Mouse (Mus musculus) megakaryocyte-erythroid progenitor cell, adult 5-6 weeks (primary cell): ENCODE data around the gene Tfg. TPM values are rescaled to one million over a fixed set of nuclear protein-coding genes. Genes with fewer than 3 reads are reported as not detected.
A peak's percentile ranks its signal among the peaks of the same experiment; 100 is the strongest.

Experiments
- ATAC-seq: replicated peaks from 2 replicates; pipeline ENCODE4 v1.8.0; 2016; ENCODE audit warnings: mild to moderate bottlenecking, inconsistent platforms; ENCODE audit not compliant: severe bottlenecking, poor library complexity, low FRiP score, low TSS enrichment
- total RNA-seq, 2 experiments: library from RNA; stranded (forward) in 1 of 2; stranded (reverse) in 1 of 2; fragments of 200-1000, 215-1000 nt in 1 of 2; fragments of >200 nt in 1 of 2; fragmentation: Nextera tagmentation in 1 of 2; gene quantifications; 2 replicates each; pipeline ENCODE4 v1.2.3; 2014 to 2017

The Tfg gene
- 110 and 124 TPM in 2 replicates for total RNA-seq (2014; fragmentation: Nextera tagmentation)
- total RNA-seq (2017), result 69.1 and 143 TPM in 2 replicates

DNA sequence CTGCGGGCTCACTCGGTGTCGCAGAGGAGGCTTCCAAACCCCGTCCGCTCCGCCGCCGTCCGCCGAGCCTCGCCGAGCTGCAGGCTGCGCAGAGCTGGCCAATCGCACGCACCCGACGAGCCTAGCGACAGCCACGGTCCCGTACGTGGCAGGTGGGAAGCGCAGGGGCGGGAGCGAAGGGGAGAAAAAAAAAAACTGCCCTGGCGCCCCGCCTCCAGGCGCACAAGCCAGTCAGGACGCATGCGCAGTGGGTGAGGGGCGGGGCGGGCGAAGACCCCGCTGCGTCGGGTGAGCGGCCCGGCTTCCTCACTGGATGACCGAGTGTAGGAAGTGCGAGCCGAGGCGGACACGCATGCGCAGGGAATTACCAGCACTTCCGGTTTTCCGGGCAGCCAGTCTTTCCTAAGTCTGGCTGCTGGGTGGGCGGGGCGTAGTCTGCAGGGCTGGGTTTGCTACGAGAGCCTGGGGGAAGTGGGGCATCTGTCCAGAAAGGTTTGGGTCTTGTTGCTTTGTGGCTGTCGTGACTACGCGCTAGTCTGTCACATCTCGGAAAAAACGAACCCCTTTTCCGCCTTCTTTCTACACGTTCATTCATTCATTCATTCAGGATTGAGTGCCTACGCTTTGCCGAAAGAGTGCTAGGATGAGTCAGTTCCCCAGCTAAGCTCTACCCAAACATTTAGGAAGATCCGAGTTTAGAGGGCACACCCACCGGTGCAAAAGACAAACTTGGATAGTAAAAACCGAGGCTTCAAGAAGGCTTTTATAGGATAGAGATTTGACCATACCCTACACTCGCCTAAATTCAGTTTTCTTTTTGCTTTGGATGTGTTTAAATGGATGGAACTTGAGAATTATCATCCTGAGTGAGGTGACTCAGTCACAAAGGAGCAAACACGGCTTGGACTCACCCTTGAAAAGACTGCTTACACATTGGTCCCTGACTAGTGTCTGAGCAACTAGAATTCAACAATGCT, at the start of gene Tfg:
TSS of gene Tfg (minus strand) at position 227 of the 977 bp plus-strand sequence.
- ATAC-seq, result peak; percentile 87

DNA sequence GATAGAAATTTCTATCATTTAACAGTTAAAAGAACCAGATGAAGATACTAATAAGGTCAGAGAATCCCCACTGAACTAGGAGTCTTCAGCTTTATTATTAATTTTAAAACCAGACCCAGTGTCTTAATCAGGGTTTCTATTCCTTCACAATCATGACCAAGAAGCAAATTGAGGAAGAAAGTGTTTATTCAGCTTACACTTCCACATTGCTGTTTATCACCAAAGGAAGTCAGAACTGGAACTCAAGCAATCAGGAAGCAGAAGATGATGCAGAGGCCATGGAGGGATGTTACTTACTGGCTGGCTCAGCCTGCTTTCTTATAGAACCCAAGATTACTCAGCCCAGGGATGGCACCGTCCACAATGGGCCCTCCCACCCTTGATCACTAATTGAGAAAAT, 11.8 kb upstream of the Tfg start:
- no peak for ATAC-seq

DNA sequence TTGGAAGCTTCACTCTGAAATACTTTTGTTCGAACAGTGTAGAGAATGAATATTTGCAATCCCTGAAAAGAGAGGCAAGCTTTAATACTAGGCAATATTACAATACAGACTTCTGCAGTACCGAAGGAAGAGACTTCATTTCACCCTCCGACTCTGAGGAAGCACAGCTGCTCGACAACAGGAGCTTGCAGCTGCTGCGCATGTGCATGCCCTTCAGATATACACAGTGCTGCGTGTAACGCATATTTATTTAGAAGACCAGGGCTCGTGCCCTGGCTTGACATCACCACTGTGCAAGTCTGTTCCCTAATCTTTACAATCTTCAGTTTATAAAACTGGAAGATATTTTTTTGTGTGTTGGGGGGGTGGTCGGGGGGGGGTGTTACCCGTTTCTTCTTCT, 7.7 kb upstream of the Tfg start:
- ATAC-seq, result no peak

DNA sequence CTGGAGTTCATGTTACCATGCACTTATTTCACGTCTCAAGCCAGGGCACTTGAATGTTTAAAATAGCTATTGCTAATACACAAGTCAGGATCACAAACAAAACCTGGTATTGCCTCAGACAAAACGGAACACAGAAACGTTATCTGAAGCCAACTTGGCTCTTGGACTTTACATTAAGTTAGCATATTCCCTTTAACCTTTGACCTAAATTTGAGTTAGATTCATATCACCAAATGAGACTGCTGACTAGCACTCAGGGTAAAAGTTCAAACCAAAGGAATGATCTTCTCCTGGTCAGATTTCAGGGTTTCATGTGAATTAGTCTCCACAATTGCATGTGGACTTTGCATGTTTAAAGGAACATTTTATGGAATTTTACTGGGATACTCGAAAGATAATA, 5.1 kb upstream of the Tfg start:
- ATAC-seq, result no peak

DNA sequence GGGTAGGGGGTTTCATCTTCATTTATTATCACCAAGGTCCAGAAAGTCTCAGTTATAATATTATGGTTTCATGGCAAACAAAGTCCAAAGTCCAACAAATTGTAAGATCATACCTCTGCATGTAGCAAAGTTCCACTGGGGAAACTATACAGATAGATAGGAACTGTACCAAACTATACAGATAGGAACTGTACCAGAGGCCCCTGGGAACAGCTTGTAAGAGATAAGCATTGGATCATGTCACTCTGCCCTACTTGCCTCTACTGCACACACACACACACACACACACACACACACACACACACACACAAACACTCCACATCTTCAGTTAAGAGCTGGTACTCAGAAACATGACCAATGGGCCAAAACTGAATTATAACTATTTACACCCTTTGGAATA, 1.8 kb upstream of the Tfg start:
- ATAC-seq, result peak; percentile 40

DNA sequence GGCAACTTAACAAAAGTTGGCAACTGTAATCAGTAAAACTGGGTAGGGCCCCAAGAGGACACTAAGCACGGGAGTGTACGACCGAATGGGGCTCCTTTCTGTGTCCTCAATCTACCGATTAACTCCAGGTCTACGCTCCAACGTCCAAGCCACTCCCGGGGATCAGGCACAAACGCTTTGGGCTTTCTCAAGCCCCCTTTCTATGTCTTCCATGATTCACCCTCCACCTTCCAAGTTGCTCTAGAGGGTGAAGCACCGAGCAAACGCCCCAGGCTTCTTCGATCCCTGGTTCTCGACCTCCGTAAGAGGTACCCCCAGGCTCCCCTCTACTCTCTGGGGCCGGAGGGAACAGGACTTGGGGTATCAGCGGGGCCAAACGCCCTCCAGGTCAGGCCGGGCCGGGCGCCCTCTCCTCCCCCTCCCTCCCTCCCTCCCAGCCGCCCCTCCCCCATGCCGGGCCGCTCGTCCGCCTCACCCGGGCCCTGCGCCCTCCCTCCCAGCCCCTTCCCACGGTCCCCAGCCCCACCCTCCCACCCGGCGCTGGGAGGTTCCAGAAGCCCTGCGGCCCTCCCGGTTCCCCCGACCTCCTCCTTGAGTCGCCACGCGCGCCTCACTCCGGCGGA, 582 bp downstream of the Tfg start:
- ATAC-seq, result peak; percentile 40

DNA sequence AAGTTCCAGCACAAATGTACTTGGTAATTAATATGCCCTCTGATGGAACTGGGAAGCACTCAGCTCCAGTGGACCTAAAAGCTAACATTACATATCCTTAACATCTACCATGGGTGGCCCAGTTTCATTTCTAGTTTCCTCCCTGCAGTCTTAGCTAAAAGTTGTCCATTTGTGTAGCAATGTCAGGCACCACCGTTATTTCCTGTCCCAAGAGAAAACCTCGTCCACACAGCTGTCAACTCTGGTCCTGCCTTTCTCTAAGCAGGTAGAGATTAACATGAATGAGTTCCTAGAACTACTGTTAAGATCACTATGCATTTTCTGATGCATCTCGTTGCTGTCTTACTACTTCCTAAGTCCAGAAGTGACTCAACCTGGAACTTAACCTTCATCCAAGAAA, 1.6 kb downstream of the Tfg start:
- no peak for ATAC-seq

DNA sequence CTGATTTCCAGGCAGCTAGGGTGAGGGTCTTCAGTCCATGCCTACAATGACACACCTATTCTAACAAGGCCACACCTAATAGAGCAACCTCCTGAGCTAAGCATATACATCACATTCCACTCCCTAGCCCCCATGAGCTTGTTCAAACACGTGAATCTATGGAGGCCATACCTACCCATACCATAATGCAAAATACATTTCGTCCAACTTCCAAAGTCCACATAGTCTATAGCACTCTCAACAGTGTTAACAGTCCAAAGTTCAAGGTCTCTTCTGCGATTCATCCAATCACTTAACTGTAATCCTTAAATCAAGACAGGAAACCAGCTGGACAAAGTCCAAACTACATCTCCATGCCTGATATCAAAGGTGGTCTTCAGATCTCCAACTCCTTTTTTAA, 7.2 kb downstream of the Tfg start:
- no peak for ATAC-seq

DNA sequence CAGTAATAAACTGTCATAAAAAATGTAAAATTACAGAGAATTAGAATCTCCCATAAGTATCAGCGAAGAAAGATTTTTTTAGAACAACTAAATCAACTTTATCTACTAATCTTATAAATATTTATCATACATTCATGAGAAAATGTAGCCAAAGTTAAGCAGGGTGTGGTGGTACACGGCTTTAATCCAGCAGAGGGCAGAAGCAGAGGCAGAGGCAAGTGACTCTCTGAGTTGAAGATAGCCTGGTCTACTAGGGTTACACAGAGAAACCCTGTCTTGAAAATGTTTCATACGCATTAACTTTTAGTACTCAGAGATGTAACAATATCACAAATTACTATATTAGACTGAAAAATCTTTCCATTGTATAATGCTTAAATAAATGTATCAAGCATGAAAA, 11.5 kb downstream of the Tfg start:
- peak; percentile 84 for ATAC-seq

DNA sequence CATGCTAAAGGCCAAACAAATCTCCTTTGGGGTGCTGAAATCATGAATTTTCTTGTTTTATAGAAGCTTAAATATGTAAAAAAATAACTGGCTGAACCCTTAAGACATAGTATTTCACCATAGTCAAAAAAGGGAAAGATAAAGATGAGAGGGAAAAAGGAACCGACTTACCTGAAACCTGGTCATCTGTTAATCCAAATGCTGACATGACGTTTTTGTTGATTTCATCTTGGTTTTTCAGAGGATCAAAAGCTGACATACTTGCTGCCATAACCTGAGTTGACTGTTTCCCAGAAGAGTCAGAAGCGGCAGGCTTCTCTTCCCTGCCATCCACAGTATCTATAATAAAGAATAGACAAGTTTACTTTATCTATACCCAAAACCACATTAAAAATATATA, 16.4 kb downstream of the Tfg start:
- ATAC-seq, result no peak

DNA sequence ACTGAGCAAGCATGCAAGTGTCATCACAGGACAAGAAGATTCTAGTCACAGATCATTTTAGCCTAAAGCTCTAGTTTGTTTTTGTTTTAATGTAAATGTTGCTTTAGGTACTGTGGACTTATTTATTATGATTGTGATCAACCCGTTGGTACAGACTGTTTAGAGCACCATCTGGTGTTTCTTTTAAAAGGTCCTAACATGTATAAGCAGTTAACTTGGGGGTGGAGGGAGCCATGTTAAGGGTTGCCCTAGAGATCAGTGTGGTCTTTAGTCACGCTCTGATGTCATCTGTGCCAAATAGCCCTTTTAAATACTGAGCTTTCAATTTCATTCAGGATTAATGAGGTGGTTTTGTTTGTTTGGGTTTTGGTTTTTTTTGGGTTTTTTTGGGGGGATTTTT, 20.8 kb downstream of the Tfg start:
- no peak for ATAC-seq

DNA sequence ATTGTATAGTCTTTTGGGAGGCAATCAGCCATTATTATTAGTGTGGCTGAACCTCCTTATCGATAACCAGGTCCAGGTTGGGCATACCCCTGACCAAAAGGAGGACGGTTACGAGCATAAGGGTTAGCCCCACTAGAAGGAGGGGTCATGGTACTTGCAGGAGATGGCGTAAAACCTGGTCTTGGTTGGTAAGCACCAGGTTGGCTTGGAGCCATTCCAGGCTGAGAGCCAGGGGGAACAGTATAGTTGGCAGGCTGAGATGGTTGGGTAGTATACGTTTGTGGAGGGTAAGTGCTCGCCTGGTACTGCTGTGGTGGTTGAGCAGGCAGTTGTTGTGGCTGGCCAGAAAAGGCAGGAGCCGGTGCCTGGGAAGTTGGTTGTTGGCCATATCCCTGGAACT, 26.5 kb downstream of the Tfg start:
- no peak for ATAC-seq

DNA sequence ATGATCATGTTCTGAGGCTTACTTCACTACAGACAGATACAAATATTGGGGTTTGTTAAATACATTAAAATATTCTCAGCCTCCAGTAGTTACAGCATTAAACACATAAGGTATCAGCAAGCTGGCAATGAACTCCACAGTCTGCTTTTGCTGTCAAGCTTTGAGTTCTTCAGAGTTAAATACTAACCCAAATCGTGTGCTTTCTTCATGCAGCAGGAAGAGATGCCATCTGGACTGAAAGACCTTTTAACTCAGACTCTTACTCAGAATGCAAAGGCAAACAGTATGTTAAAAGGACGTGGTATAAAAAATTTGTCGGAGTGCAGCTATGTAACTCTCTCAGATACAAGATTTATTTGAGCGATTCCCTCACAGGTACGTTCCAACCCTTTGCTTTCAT, 30.5 kb downstream of the Tfg start:
- ATAC-seq, result no peak

DNA sequence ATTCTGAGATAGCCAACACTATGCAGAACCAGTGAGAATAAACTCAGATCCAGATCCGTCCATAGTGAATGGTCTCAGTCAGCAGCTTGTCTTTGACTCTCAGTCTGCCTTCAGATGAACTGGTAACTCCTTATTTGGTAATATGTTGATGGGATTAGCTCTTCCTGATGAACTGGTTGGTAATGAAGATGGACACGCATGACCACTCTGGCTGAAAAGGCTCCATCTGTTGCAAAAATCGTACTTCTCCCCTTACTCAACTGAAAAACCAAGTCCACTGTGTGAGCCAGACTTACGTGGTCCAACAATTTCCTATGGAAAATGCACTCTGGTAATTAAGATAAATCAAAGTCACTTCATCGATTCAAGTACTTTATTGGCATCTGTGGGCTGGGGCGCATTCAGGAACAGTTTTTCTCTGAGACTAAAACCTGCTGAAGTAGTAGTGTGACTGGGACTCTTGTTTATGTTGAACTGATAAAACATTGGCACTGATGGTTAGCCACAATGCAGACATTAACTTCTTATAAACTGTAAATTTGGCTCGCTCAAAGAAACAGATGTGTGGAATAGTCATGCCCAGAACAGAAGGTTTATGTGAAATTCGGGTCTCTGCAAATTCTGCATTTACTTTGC, 36.1 kb downstream of the Tfg start:
- no peak for ATAC-seq

DNA sequence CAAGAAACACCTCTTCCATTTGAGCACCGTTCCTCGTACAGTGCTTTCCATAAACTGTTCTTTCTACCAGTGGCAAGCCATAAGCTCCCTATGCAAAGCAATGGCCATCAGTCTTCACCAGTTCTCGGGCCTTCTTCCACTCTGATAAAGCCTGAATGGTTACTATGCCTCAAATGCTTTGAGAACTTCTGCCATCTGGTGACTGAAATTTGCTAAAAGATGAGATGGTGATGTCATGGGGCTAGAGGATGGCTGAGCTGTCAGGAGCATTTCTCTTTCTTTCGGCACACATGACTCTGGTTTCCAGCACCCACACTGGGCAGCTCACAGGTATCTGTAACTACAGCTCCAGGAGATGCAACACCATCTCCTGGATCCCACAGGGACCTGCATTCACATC, 40.1 kb downstream of the Tfg start:
- no peak for ATAC-seq

DNA sequence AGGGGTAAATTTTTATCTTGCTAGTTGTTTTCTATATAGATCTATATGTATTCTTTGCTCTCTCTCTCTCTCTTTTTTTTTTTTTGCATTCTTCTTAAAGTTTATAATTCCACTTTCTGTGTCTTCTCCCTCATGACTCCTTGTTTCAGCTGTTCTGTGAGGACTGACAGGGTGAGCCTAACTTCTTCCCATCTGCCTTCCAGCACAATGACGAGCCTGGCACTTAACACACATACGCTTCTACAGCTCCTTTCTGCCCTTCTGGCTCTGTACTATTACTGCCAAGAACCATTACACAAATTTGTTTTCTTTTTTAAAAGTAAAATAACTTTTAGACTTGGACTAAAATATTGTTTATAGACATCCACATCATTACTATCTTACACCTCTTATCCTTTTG, 43.8 kb downstream of the Tfg start:
- no peak for ATAC-seq

DNA sequence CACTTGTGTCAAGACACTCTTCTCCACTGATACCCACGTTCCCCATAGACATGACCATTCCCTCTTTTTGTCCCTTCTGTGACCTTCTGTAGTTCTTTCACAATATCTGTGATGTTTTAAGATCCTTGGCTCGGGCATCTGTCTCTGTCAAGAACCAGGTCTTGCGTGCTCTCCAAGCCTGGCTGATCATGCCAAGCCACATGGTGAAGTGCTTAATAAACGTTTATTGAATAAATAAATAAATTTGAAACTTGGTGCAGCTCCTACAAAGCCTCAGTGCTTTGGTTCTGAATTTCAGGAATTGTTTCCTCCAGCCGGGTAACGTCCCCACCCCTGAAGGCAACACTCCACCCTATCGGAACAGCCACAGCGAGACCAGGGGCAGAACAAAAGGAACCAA, 46.3 kb downstream of the Tfg start:
- ATAC-seq, result no peak

DNA sequence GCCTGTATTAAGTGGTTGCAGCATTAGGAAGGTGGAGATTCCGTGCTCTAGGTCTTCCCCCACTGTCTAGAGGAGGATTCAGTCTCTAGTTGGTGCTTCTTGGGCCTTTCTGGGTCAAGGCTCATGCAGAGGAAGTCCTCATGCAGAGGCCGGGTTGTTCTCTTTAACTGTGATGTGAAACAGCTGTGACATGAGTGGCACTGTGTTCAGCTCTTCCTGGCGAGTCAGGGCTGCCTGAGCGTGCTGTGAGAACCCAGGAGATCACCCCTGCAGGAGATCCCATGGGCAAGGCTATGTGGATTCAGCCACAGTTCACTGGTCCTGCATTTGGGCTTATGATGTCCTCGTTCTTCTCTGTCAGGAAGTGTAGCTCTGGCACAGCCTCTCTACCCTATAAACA, 47.7 kb downstream of the Tfg start:
- no peak for ATAC-seq

DNA sequence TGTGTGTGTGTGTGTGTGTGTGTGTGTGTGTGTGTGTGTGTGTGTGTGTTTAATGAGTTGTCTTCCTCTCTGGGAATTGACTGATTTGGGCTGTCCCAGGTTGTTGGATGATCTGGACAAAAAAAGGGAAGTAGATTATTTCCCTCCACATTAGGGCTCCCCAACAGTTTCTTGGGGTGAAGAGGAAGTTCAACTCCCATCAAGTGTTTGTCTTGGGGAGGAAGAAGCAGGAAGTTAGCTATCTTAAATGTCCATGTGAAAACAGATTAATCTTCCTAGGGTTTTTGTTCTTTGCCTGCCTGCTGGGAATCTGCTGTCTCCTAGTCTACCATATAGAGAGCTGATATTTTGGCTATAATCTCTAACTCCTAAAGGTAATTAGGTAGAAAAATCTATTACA, 58.4 kb downstream of the Tfg start:
- no peak for ATAC-seq

DNA sequence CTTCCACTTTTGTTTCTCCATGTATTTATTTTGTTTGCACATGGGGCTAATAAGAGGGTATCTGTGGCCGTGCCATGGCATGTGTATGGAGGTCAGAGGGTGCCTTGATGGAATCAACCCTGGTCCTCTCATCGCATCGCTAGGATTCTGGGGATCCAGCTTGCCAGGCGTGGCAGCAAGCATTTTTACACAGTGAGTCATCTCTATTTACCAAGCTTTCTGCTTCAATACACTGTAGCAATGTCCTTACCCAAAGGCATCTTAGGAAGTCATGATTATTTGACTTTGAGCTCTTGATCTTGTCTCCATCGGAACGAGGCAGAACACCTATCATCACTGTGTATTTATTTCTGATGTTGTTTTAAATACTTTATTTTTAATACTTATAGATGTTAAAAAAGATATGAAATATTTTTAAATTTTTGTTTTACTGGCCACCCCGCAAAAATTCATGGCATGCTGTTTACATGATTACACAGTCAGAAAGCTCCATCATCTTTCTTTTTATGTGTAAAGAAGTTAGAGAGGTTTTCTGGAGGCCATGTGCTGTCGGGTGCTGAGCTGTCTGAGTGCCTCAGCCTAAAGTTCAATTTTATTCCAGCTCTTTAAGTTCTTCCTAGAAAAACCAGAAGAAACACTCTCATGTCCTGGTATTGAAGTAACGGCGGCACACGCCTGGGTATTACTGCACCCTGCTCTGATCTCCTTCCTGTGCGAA, 61.9 kb downstream of the Tfg start:
- no peak for ATAC-seq
